Mouse (Mus musculus): Measurements from ENCODE around the gene Prnd.
A peak's percentile ranks its signal among the peaks of the same experiment; 100 is the strongest.

The Prnd gene

GRCm38 (mm10) chr2:131950598-131951095 is at the start of gene Prnd:
Prnd (plus strand) TSS chr2:131950861.
- DNase-seq (ENCODE audit: low read depth) = no peak

GRCm38 (mm10) chr2:131902423-131902822 is 48.2 kb upstream of the Prnd start:
- DNase-seq (ENCODE audit: low read depth) = no peak

GRCm38 (mm10) chr2:131902867-131903266 is 47.8 kb upstream of the Prnd start:
- no peak for DNase-seq (ENCODE audit: low read depth)

- peak; percentile 60 for DNase-seq (ENCODE audit: low read depth)
Measured at GRCm38 (mm10) chr2:131905025-131905424, 45.6 kb upstream of the Prnd start.

GRCm38 (mm10) chr2:131905776-131906175 is 44.9 kb upstream of the Prnd start:
- DNase-seq (ENCODE audit: low read depth) = no peak

GRCm38 (mm10) chr2:131906266-131906665 is 44.4 kb upstream of the Prnd start:
- DNase-seq (ENCODE audit: low read depth) = no peak

GRCm38 (mm10) chr2:131906846-131907245 is 43.8 kb upstream of the Prnd start:
- DNase-seq (ENCODE audit: low read depth) = no peak

GRCm38 (mm10) chr2:131907311-131907710 is 43.4 kb upstream of the Prnd start:
- no peak for DNase-seq (ENCODE audit: low read depth)

- no peak for DNase-seq (ENCODE audit: low read depth)
Measured at GRCm38 (mm10) chr2:131908351-131908861, 42.3 kb upstream of the Prnd start.

GRCm38 (mm10) chr2:131908906-131909305 is 41.8 kb upstream of the Prnd start:
- DNase-seq (ENCODE audit: low read depth) = no peak

- DNase-seq (ENCODE audit: low read depth) = peak; percentile 88
Measured at GRCm38 (mm10) chr2:131909683-131910572, 40.7 kb upstream of the Prnd start, which contains the start of the genes Prnp and Prn. Prnp (plus strand) TSS chr2:131909928. Prn (plus strand) TSS chr2:131909957.

- DNase-seq (ENCODE audit: low read depth) = no peak
Measured at GRCm38 (mm10) chr2:131910847-131911246, 39.8 kb upstream of the Prnd start.

GRCm38 (mm10) chr2:131911341-131911740 is 39.3 kb upstream of the Prnd start:
- no peak for DNase-seq (ENCODE audit: low read depth)

GRCm38 (mm10) chr2:131912526-131913258 is 38.0 kb upstream of the Prnd start:
- no peak for DNase-seq (ENCODE audit: low read depth)

GRCm38 (mm10) chr2:131932275-131932902 is 18.3 kb upstream of the Prnd start:
- no peak for DNase-seq (ENCODE audit: low read depth)

GRCm38 (mm10) chr2:131933013-131933412 is 17.6 kb upstream of the Prnd start:
- no peak for DNase-seq (ENCODE audit: low read depth)

- DNase-seq (ENCODE audit: low read depth) = no peak
Measured at GRCm38 (mm10) chr2:131933598-131933997, 17.1 kb upstream of the Prnd start.

GRCm38 (mm10) chr2:131934243-131934642 is 16.4 kb upstream of the Prnd start:
- no peak for DNase-seq (ENCODE audit: low read depth)

- DNase-seq (ENCODE audit: low read depth) = no peak
Measured at GRCm38 (mm10) chr2:131935390-131936105, 15.1 kb upstream of the Prnd start.

- DNase-seq (ENCODE audit: low read depth) = no peak
Measured at GRCm38 (mm10) chr2:131936410-131936809, 14.3 kb upstream of the Prnd start.

- DNase-seq (ENCODE audit: low read depth) = peak; percentile 65
Measured at GRCm38 (mm10) chr2:131939404-131940111, 11.1 kb upstream of the Prnd start.

All from c-Kit-positive CD71-positive TER-119-negative erythroid progenitor cells, embryonic 14.5 days (primary cell).